Comparison of ENCODE assay signal across 8 mouse cellular contexts in genomic region chr3:52258532-52258931, GRCm38 (mm10). TPM values are rescaled to one million over a fixed set of nuclear protein-coding genes. Genes with fewer than 3 reads are reported as not detected.
DNase-seq lines count a peak whose midpoint lies in the region; ATAC-seq and TF ChIP-seq lines count a peak whose summit lies in the region.
"Had no signal": no experiment of that assay in that cellular context is flagged by ENCODE, and none has a peak within 500 bp of the region (broad histone marks: within the 10 kb centered on the region; RNA-seq: fewer than 3 reads in every experiment).

No protein-coding gene starts in this region.

- no peak for TF ChIP-seq EP300 in stomach, postnatal 0 days (optimal IDR thresholded peaks at IDR 0.05)

- no peaks in the 10 kb centered on the region; the same call in 1 of the 2 replicates for H3K4me1 ChIP-seq in stomach, embryonic 15.5 days
- H3K4me1 ChIP-seq in stomach, postnatal 0 days (replicated peaks; ENCODE audit: control insufficient read depth, insufficient read depth) = no peaks in the 10 kb centered on the region; the same call in 1 of the 2 replicates

- WGBS in stomach, embryonic 15.5 days = 25% methylated on average over 3 of the region's 3 CpGs
- WGBS in stomach, postnatal 0 days = 20% methylated on average over 3 of the region's 3 CpGs

- no peak for DNase-seq in stomach, postnatal 0 days (ENCODE audit: low spot score)
- DNase-seq in gonadal fat pad, adult 2 months (ENCODE audit: low read depth) = peak; percentile 58
- DNase-seq in kidney, postnatal 10 days = peak; percentile 67
- DNase-seq in c-Kit-positive CD71-positive TER-119-positive erythroid progenitor cells, embryonic 14.5 days (ENCODE audit: low spot score) = no peak
- DNase-seq in spleen, postnatal 10 days (ENCODE audit: low spot score in 2 of 2) = no peak
- no peak for DNase-seq in right cerebral cortex, postnatal 14 days

- H3K4me3 ChIP-seq in stomach, embryonic 15.5 days (replicated peaks) = no peak overlapping the region
- H3K4me3 ChIP-seq in stomach, postnatal 0 days (ENCODE audit: low read depth, low read length) = no peak overlapping the region

- H3K9ac ChIP-seq in stomach, embryonic 15.5 days = no peak overlapping the region
- no peak overlapping the region for H3K9ac ChIP-seq in stomach, postnatal 0 days (ENCODE audit: low read length)

- H3K9me3 ChIP-seq in stomach, embryonic 15.5 days = no peaks in the 10 kb centered on the region
- H3K9me3 ChIP-seq in stomach, postnatal 0 days (ENCODE audit: control insufficient read depth, low read length) = no peaks in the 10 kb centered on the region
- H3K9me3 ChIP-seq: limb, embryonic 12.5 days had no signal

- no peak for ATAC-seq in stomach, embryonic 15.5 days (ENCODE audit: insufficient read depth, low FRiP score, low read depth)
- ATAC-seq in stomach, postnatal 0 days (ENCODE audit: low FRiP score, low TSS enrichment) = no peak

- no peak for TF ChIP-seq CTCF in stomach, postnatal 0 days (IDR thresholded peaks at IDR 0.05; ENCODE audit: low read depth)

- H3K36me3 ChIP-seq in stomach, embryonic 15.5 days = no peaks in the 10 kb centered on the region
- H3K36me3 ChIP-seq in stomach, postnatal 0 days (ENCODE audit: control insufficient read depth, insufficient read depth, low read length) = no peaks in the 10 kb centered on the region
- H3K36me3 ChIP-seq: limb, embryonic 12.5 days had no signal

- peak overlapping the region; percentile 72; the same call in 1 of the 2 replicates for H3K4me2 ChIP-seq in stomach, embryonic 15.5 days
- H3K4me2 ChIP-seq in stomach, postnatal 0 days (replicated peaks; ENCODE audit: low read depth) = no peak overlapping the region

- no peak overlapping the region for H3K27ac ChIP-seq in stomach, embryonic 15.5 days
- H3K27ac ChIP-seq in stomach, postnatal 0 days (replicated peaks) = no peak overlapping the region
- H3K27ac ChIP-seq: limb, embryonic 12.5 days had no signal

- peaks cover 4% of the 10 kb centered on the region; the same call in 1 of the 2 replicates for H3K27me3 ChIP-seq in stomach, embryonic 15.5 days (replicated peaks)
- H3K27me3 ChIP-seq in stomach, postnatal 0 days (ENCODE audit: control insufficient read depth, insufficient read depth, low read length) = no peaks in the 10 kb centered on the region

RNA-seq across cellular contexts. Expression of gene Foxo1, which starts 9.6 kb away (rescaled TPM):
- polyA plus RNA-seq in stomach, embryonic 15.5 days (2015; fragmentation: Nextera tagmentation; extraction: Ambion mirVana) = 6.5 and 7.0 TPM in 2 replicates
- 3.4 and 4.0 TPM in 2 replicates for polyA plus RNA-seq in stomach, postnatal 0 days (2015; fragmentation: Nextera tagmentation; extraction: Ambion mirVana)
- 15.2 and 18.6 TPM in 2 replicates for polyA plus RNA-seq in gonadal fat pad, adult 2 months (2012; rRNA removed)

Comparison
In these comparisons a context has a peak if more than half of its experiments do, and no peak if none do; other contexts are left out.
1. DNase-seq: peak in gonadal fat pad, adult 2 months (single experiment) and kidney, postnatal 10 days (single experiment); none in stomach, postnatal 0 days (single experiment), c-Kit-positive CD71-positive TER-119-positive erythroid progenitor cells, embryonic 14.5 days (single experiment), spleen, postnatal 10 days (0 of 2) and right cerebral cortex, postnatal 14 days (single experiment).